Mouse (Mus musculus): ENCODE measurements around the gene Rnf180.

DNA sequence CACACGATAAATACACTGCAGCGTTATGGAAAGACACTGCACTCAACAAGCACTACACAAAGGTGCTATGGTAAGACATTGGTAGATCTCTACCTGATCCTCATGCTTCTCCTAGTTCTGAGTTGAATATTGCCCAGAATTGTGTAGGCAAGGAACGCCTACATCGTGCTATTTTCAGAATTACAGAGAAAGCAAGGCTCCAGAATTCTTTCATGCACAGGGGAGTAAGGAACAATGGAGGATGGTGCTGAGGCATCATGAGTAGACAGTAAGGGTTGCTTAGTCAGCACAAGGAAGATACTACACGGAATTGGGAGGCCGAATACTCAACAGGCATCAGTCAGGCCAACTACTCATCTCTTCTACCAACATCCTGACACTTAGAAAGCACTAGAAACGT, 105.9 kb downstream of the Rnf180 start:
- TF ChIP-seq CTCF (IDR thresholded peaks at IDR 0.05; ENCODE audit: extremely low read depth, insufficient read depth, low read length), result no peak
- TF ChIP-seq POLR2A (IDR thresholded peaks at IDR 0.05; ENCODE audit: extremely low read depth, insufficient read depth, low read length), result no peak

Data from cortical plate, adult 2 months (tissue).